Mouse (Mus musculus): ENCODE data around the gene Mgat5b.

The Mgat5b gene

GRCm38 (mm10) chr11:116980313-116980712 lies 61.6 kb downstream of the Mgat5b start:
- no peak for DNase-seq (ENCODE audit: low read depth)

GRCm38 (mm10) chr11:116982543-116982942 lies 63.9 kb downstream of the Mgat5b start:
- DNase-seq (ENCODE audit: low read depth) = no peak

- DNase-seq (ENCODE audit: low read depth) = no peak
Observed at GRCm38 (mm10) chr11:116985504-116986385, 67.1 kb downstream of the Mgat5b start.

- DNase-seq (ENCODE audit: low read depth) = no peak
Observed at GRCm38 (mm10) chr11:116988131-116988530, 69.5 kb downstream of the Mgat5b start.

- DNase-seq (ENCODE audit: low read depth) = no peak
Observed at GRCm38 (mm10) chr11:116990231-116990630, 71.6 kb downstream of the Mgat5b start.

- no peak for DNase-seq (ENCODE audit: low read depth)
Observed at GRCm38 (mm10) chr11:116991410-116991809, 72.7 kb downstream of the Mgat5b start.

GRCm38 (mm10) chr11:116991964-116992363 lies 73.3 kb downstream of the Mgat5b start:
- no peak for DNase-seq (ENCODE audit: low read depth)

GRCm38 (mm10) chr11:116994095-116994582 lies 75.5 kb downstream of the Mgat5b start:
- DNase-seq (ENCODE audit: low read depth) = no peak

- DNase-seq (ENCODE audit: low read depth) = no peak
Observed at GRCm38 (mm10) chr11:116996976-116997375, 78.3 kb downstream of the Mgat5b start.

GRCm38 (mm10) chr11:116998935-116999334 lies 80.3 kb downstream of the Mgat5b start:
- no peak for DNase-seq (ENCODE audit: low read depth)

- no peak for DNase-seq (ENCODE audit: low read depth)
Observed at GRCm38 (mm10) chr11:117000219-117000618, 81.6 kb downstream of the Mgat5b start.

GRCm38 (mm10) chr11:117001789-117002188 lies 83.1 kb downstream of the Mgat5b start:
- no peak for DNase-seq (ENCODE audit: low read depth)

GRCm38 (mm10) chr11:117003503-117003902 lies 84.8 kb downstream of the Mgat5b start:
- DNase-seq (ENCODE audit: low read depth) = no peak

GRCm38 (mm10) chr11:117004277-117004676 lies 85.6 kb downstream of the Mgat5b start:
- DNase-seq (ENCODE audit: low read depth) = no peak

- DNase-seq (ENCODE audit: low read depth) = no peak
Observed at GRCm38 (mm10) chr11:117017462-117017861, 98.8 kb downstream of the Mgat5b start.

GRCm38 (mm10) chr11:117018410-117018809 lies 99.7 kb downstream of the Mgat5b start:
- peak; percentile 88 for DNase-seq (ENCODE audit: low read depth)

- no peak for DNase-seq (ENCODE audit: low read depth)
Observed at GRCm38 (mm10) chr11:117021026-117021425, 102.4 kb downstream of the Mgat5b start.

- DNase-seq (ENCODE audit: low read depth) = no peak
Observed at GRCm38 (mm10) chr11:117023537-117023936, 104.9 kb downstream of the Mgat5b start.

- DNase-seq (ENCODE audit: low read depth) = peak; percentile 94
Observed at GRCm38 (mm10) chr11:117027681-117028080, 109.0 kb downstream of the Mgat5b start.

GRCm38 (mm10) chr11:117028861-117029568 lies 110.4 kb downstream of the Mgat5b start:
- no peak for DNase-seq (ENCODE audit: low read depth)

- no peak for DNase-seq (ENCODE audit: low read depth)
Observed at GRCm38 (mm10) chr11:117029569-117029955, 110.9 kb downstream of the Mgat5b start.

- DNase-seq (ENCODE audit: low read depth) = no peak
Observed at GRCm38 (mm10) chr11:117030018-117030417, 111.4 kb downstream of the Mgat5b start.

Data from c-Kit-positive CD71-positive TER-119-negative erythroid progenitor cells, embryonic 14.5 days (primary cell).